Mouse (Mus musculus): ENCODE measurements at regions not wholly inside any gene's neighbourhood (a gene's known extent, or its start where the extent isn't known, plus 50 kb on each side); places are given as distances from the start of the nearest gene placed in this dataset.
"Not testable (repeated sequence)": the region's sequence is repeated elsewhere in the genome, so short reads cannot be mapped to it uniquely, and the experiment has no call there.

DNA sequence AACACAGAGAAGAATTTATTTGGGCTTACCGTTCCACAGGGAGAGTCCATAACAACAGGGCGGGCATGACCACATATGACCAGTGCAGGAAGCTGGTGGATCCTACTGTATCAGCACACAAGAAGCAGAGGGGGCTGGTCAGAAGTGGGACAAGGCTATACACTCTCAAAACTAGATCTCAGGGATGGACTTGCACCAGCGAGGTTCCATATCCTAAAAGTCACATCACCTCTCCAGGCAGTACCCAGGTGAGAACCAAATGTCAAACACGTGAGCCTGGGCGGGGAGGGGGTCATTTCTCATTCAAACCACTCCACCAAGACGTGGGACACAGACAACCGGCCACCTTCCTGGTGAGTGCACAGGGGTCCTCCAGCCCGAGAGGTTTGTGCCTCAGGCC lies 167.9 kb downstream of the Basp1 start:
- no peak for DNase-seq (ENCODE audit: low spot score)

DNA sequence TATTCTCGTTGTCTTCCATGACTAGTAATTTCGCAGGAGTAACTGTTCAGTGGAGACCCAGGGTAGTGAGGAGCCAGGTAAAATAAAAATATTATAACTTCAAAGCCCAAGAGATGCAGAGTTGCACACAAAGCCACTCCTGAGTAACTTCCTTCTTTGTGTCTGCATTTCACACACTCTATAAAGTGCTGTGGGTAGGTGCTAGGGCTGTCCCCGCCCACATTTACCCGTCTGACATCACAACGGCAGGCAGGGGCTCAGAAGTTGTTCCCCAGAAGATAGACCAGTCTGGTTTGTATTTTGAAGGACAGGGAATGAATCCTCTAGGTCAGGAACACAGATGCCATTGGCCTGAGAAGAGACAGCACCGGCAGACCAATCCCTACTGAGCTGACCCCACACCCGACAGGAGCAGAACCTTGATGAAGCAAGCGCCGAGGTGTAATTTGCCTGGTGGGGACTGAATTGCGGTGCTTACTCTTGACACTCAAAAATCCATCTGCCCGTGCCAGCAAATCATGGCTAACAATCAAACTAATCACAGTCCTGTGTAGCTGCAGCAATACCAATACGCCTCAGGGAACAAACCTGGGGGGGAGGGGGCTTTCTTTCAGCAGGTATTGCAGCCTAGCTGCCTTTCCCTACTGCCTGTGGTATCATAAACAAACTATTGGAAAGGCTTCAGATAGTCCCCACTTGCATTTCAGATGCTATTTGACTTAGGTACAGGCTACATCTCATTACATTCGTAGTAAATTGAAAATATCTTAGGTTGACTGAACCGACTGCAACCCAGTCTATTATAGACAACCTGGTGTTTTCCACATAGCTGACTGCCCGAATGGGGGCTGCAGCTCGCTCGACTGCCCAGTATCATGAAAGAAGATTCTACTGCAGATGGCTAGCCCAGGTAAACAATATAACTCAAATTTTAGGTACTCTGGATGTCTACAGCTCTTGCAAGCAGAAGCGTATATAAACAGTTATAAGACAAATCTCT lies 175.6 kb downstream of the Basp1 start:
- no peak for DNase-seq (ENCODE audit: low spot score)

DNA sequence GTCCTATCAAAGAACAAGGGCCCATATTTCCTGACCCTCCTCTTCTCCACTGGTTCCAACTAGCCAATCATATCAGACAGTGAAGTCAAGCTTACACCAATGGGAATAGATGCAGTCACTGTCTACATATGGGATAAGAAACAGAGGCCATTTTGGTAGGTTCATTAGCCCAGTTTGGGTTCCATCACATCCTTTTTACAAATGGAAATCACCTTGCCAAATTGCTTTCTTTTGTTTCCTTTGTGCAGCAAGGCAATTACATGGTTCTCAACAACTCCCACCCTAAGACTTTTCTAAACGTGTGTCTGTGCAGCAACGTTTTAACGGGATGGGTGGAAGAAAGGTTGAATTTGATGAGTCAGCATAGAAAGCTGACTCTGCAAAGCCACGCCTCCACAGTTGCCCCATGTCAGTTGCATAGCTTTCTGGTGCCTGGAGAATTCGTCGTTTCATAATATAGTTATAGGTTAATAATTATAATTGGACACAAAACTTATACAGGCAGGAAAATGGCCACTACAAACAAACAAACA lies 177.3 kb downstream of the Basp1 start:
- DNase-seq (ENCODE audit: low spot score), result no peak

- no peak for DNase-seq (ENCODE audit: low spot score)
Observed at GRCm38 (mm10) chr15:25234064-25234700, 179.4 kb downstream of the Basp1 start.

DNA sequence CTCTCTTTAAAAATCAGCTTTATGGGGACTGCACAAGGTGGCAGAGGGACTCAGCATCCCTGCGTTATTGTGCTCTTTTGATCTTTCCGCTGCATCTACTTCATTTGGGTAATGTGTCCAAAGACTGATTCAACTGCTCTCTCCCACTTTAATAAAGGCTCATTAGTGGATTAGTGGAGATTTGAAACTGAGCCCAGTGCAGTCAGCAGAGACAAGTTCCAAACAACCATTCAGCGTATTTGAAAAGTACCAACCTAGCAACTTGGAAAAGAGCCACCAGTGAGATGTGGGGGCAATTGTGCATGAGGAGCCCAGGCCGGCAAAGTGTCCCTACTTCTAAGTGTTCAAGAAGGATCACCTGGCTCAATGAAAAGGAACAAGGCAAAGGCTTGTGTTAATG lies 183.4 kb downstream of the Basp1 start:
- no peak for DNase-seq (ENCODE audit: low spot score)

DNA sequence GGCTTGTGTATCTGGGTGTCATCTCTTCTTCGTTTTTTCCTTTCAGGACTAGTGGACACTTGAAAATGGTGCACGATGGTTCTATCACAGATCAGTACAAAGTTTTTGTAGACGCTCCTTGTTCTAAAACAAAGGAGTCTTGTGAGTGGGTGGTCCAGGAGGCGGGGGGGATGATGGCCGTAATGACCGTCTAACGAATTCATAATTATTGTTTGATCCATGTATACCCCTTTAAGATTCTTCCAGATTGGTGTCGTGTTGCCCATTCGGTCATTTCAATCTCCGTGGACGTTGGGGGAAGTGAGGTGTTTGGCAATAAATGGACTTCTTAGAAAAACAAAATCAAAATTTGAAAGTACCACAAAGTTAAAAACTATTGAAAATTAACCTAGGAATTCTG lies 183.8 kb downstream of the Basp1 start:
- no peak for DNase-seq (ENCODE audit: low spot score)

DNA sequence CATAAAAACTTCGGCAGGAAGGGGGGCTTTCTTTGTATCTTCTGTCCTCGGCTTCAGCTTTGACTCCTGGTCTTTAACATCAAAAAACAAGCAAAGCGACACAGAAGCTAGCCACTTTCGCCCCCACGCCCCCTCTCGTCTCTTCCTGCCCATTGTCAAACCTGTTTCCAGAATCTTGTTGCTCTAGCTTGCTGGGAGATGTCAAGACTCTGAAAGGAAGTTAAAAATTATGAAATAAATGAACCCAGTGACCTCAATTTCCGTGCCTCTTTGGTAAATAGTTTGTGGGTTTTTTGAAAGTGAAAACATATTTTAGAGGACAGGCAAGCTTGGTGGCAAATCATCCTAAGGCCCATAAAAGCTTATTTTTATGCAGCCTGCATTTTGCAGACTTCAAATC lies 186.1 kb downstream of the Basp1 start:
- no peak for DNase-seq (ENCODE audit: low spot score)

DNA sequence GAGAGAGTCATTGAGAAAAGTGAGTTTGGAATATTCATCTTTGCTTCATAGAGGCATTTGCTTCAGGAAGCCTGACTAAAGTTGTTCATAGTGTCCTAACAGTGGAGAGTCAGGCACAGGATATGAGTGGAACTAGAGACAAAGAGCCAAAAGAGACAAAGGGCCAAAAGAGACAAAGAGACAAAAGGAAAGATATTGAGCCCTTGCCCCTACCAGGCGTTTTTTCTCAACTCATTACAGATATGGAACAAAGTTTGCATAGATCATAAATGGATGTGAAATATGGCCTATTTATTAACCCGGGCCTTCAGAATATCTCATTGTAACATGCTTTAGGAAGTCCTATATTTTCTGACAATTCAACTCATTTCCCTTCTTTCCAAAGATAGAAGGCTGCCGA lies 187.6 kb downstream of the Basp1 start:
- no peak for DNase-seq (ENCODE audit: low spot score)

GRCm38 (mm10) chr15:25225431-25225830 lies 188.1 kb downstream of the Basp1 start:
- DNase-seq (ENCODE audit: low spot score), result no peak

- no peak for DNase-seq (ENCODE audit: low spot score)
Observed at GRCm38 (mm10) chr15:25221749-25222148, 191.8 kb downstream of the Basp1 start.

GRCm38 (mm10) chr15:25216375-25216774 lies 197.2 kb downstream of the Basp1 start:
- DNase-seq (ENCODE audit: low spot score), result no peak

DNA sequence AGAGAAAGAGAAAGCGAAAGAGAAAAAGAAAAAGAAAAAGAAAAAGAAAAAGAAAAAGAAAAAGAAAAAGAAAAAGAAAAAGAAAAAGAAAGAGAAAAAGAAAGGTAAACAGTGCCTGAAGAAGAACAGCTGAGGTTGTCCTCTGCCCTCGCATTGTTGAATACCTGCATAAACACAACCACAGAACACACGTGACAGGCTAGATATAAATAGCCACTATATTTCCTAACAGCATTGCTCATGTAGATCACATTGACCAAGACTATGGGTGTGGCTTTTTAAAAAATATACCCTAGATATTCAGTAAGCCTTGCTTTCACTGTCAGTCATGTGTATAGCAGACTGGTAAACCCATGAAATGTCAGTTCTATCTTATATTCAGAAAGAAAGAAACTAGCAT lies 211.5 kb downstream of the Basp1 start:
- no peak for DNase-seq (ENCODE audit: low spot score)

- not testable (repeated sequence) for DNase-seq (ENCODE audit: low spot score)
Observed at GRCm38 (mm10) chr15:25200249-25200648, 213.3 kb downstream of the Basp1 start.

DNA sequence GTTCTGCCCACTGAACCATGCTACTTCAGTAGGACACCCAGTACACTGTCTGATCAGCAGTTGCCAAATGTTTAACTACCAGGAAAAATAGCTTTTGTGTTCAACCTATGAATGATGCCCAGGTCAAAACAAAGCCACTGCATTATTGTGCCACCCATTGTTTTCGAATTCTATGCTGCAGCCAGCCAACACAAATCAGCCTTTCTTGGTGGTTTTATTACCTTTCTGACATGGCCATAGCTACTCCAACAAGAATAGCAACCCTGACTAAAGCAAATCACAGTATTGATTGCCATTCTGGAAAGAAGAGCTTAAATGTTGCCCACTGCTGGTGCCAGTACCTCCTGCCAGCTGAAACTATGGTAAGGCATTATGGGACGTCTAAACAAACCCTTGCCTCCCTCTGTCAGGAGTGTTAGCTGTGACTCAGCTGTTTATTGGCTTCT lies 225.7 kb downstream of the Basp1 start:
- DNase-seq (ENCODE audit: low spot score), result no peak

DNA sequence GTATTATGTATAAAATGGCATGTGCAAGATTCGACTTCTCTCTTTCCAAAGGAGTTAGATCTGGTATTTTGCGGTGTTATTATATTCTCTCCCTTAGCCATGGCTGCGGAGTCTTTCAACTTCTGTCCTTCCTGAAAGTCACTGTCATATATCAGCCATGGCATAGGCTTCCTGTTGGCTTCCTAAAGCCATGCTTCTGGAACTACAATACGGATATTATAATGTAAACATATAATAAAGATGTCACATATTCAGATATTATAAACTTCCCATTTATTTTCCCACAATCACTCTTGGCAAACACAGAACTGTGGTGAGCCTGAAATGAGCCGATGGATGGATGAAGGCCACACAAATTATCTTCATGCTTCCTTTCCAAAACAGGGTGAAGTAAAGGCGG lies 240.8 kb downstream of the Basp1 start:
- DNase-seq (ENCODE audit: low spot score), result no peak

DNA sequence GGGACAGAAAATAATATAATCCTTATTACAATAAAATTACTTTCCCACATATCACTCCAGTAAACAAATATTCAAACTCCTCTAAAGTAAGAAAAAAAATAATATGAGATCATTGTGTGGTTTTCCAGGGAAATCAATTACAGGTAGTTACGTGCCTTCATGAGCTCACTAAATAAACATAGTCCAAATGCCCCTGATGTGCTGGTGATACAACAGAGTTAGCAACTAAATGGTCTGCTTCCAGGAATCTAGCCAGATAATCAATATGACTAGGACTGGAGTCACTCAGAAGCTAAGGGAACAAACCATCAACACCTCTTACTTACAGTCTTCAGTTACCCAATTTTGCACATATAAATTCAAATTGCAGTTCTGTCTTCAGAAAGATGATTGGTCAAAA lies 267.2 kb downstream of the Basp1 start:
- no peak for DNase-seq (ENCODE audit: low spot score)

DNA sequence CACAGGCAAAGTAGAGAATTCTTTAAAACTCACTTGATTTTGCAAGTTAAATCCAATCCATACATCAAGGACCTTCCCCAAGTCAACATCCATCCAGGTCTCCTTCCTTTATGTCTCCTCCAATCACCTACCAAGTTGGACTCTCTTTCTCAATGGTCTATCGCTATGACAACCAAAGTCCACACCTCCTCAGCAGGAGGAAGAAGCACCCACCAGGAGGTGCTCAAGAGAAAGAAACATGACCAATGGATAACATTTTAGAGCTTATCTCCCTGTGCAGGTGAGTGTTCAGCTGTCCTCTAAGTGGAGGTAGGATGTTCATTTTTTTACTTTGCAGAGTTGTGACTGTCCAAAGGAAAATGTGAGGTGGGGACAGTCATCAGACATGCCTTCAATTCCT lies 269.3 kb downstream of the Basp1 start:
- peak; percentile 14 for DNase-seq (ENCODE audit: low spot score)

DNA sequence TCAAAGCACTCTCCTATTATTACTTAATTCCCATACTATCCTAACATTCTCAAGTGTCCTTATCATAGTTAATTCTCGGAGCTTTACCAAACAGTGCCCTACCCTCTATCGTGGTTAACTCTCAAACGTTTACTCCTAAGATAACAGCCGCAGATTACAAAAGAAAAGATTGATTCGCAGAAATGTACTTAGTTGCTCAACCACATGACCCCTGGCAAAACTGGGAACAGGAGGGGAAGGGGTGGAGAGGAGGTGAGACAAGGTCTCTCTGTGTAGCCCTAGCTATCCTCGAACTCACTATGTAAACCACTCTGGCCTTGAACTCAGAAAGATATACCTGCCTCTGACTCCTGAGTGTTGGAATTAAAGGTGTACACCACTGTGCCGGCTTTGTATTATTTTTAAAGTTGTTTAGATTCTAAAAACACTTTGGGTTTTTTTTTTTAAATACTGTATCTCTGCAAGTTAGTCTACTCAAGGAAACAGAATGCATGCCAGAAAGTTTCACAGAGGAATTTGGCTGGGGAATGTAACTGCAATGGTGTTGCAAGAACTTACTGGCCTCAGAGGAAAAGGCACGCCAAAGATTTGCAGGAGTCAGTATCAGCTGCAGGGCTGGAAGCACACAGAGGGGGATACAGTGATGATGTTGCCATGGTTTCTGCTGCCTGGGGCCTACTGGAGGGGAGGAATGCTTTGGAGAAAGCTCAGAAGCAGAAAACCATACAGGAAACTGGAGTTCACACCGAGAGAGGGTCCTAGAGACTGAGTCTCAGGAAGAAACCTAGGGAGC lies 273.0 kb downstream of the Basp1 start:
- peak; percentile 10 for DNase-seq (ENCODE audit: low spot score)

DNA sequence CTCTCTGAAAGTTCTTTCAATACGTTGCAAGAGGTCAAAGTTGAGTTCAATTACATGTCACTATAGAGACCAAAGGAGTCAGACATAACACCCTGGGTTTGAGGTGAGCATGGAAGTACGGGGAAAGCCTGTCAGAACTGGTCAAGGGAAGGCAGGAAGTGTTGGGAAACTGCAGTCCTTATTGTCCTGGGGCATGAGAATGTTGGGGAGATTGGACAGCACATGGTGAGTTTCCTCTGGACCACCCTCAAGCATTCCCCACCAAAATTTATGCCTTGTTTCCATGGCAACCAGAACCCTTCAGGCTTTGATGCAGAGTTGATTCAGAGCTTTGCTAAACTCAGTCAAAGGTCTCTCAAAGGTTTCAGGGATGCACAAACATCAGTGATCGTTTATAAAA lies 276.5 kb downstream of the Basp1 start:
- DNase-seq (ENCODE audit: low spot score), result no peak

- DNase-seq (ENCODE audit: low spot score), result no peak
Observed at GRCm38 (mm10) chr15:25135471-25136262, 277.9 kb downstream of the Basp1 start.

DNA sequence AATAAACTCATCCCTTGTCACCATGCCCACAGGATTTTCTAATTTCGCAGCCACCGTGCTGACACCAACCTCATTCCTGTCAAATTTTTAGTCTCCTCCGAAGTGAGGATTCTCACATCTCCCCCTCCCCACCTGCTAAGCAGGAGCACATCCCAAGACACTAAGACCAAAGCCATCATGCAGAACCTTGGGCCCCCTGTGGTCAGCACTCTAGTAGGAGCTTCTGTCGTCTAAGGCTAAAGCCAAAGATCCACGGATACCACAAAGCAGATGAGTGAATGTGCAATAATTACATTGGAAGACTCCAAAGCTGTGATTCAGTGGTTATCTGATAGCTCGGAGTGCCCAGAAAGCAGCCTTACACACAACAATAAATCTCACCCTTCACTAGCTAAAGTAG lies 283.5 kb downstream of the Basp1 start:
- DNase-seq (ENCODE audit: low spot score), result no peak
